Mouse (Mus musculus): Measurements from ENCODE around the gene Tet2.
"Not testable (repeated sequence)": the region's sequence is repeated elsewhere in the genome, so short reads cannot be mapped to it uniquely, and the experiment has no call there.

The Tet2 gene

DNA sequence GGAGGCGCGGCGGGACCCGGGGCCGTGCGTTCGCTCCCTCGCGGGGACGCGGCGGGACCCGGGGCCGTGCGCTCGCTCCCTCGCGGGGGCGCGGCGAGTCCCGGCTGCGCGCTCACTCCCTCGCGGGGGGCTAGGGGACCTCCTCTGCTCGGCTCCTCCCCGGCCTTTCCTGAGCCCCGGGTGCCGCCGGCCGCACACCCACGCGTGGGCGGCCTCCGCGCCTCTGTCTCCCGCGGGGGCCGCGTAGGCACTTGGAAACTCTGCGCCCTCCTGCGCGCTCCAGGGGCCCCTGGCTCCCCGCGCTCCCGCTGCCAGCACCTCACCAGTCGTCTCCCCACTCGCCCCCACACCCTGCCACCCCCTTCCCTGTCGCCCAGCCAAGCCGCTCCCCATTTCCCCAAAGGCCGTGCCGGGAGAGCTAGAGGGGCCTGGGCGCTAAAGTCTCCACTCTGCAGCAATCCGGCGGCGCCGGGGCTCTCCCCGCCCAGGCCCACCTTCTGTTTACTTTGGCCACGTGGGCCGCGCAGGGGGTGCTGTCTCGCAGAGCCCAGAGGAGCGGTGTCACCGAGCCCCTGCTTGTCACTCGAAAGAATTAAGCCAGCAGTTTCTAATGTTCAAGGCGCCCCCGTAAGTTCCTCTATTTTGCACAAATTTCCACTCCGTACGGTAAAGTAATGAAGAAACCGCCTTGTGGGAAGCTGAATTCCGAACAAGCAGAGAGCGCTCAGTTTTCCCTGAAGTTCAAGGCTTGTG is at the start of gene Tet2:
Tet2 (minus strand) TSS at position 589 of the 753 bp plus-strand sequence.
- DNase-seq, result peak; percentile 70

DNA sequence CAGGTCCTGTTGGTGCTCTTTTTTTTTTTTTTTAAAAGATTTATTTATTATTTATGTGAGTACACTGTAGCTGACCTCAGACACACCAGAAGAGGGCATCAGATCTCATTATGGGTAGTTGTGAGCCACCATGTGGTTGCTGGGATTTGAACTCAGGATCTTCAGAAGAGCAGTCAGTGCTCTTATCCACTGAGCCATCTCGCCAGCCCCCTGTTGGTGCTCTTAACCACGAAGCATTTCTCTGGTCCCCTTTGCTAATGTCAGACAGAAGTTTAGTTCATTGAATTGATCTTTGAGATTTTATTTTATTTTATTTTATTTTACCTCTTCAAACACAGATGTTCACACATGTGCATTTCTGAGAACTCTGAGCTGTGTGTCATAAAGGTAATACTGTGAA is 48.1 kb upstream of the Tet2 start:
- not testable (repeated sequence) for DNase-seq

DNA sequence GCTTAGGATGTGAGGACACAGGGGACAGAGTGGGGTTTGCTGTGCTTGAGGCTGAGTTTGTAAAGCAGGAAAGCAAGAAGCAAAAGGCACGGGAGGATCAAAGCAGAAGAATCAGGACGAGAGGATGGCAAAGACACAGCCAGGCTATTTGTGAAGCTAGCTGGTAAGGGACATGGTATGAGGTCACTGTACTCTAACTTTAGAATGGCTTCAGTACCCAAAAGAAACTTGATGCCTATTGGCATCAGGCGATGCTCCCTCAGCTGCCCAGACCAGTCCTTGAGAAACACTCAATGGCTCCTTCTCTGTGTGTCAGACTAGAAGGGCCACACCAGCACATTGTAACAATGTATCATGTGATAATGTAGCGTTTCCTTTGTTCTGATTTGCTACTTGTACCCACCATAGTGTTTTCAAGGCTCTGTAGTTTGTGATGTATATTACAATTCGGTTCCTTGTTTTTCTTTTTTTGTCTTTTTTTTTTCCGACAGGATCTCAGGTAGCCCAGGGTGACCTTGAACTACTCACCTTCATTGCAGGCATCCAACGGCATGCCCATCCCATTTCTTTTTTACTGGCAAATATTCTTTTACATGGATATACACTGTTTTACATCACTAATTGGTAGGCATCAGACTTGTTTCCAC is 45.7 kb upstream of the Tet2 start:
- DNase-seq, result no peak

DNA sequence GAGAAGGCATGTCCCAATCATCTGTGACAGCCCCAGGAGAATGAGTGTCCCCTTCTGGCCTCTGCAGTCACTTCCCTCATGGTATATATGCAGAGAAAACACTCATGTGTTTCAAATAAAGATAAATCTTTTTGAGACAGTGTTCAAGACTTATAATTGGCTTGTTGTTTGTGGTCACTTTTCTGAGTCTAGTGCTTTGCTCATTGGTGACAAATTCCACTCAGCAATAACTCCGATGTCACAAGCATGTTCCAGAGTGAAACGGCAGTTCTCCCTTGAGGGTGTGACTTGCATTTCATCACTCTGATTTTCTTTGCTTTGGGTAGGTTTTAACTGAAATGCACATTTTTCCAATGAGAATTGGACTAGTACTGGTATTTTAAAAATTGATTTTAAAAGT is 40.1 kb upstream of the Tet2 start:
- DNase-seq, result no peak

DNA sequence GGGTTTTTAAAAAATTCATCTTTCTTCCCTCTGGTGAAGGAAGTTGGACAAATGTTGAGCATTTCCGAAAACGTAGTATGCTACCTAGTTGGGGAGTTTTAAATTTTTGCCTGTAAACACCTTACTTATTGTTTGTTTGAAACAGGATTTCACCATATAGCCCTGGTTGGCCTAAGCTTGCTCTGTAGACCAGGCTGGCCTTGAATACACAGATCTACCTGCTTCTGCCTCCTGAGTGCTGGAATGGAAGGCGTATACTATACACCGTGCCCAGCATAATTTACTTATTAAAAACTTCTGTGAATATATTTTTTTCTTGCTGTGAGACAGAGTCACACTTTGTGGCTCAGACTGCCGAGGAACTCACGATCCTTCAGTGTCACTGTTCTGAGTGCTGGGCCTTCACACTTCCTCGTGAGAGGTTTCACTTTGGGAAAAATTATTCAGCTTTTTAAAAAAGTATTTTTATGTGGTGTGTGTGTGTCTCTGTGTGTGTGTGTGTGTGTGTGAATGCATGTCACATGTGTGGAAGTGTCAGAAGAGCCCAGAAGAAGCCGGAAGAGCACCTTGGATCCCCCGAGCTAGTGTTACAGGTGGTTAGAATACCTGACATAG is 38.6 kb upstream of the Tet2 start:
- DNase-seq, result no peak

DNA sequence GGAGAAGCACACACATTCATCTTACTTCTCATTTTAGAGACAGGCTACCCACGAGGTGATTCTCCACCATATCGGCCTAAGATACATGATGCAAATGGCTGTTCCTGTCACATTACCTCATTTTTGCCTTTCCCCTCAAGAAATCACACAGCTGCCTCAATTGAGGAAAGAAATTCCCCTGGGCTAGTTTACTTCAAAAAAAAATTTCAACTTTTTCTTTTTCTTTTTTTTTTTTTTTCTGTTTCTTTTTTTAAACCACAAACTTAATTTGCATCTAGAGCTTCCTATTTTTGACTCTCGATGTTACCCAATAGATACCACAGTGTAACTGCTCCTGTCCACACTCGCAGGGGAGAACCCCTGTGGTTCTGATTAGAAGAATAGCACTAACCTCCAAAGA is 38.0 kb upstream of the Tet2 start:
- DNase-seq, result no peak

DNA sequence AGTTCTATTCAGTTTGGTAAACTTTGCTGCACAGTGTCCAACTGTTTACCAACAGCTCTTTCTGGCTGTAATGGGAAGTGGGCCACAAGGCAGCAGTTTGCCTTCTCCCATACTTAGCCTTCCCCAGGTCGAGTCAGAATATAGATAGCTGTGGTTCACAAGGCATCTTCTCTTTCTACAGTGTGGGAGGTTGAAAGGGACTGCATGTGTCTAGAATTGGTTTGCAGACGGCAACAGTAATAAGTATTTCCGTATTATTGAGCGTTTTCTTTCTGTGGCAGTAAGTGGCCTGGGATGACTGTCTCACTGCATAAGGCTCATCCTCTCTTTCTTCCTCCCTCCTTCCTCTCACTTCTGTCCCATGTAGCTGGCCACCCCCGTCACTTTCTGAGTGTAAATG is 37.2 kb upstream of the Tet2 start:
- DNase-seq, result no peak

DNA sequence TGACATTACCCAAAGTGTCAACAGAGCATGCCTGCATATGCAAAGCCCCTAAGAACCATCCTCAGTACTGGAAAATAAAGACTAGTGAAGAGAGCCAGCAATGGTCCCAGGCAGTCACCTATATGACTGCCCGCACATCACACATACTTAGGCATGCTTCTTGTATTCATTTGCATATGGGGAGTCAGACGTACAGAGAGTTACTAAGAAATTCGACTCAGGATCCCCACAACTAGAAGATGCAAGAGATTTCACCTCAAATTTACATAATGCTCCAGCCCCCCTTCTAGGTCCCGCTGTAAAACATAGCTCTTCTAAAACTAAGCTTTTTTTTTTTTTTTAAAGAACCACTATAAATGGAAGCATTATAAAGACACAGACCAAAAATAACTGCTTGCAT is 36.6 kb upstream of the Tet2 start:
- DNase-seq, result no peak

DNA sequence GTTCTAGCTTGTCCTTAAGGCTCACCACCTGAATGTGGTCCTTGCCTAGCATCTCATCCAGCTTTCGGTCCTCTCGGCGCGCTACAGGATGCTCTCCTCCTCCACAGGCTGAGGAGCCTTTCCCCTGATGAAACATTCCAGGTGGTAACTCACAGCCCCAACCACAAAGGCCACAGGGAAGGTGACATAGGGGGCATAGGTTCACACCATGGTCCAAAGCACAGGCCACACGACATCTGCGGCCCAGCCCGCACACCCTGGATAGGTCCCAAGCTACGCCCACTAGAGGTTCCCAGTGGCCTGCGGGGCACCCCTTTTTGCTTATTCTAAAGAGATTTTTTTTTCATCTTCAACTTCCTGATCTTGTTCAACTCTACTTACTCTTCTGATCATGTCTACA is 34.7 kb upstream of the Tet2 start:
- no peak for DNase-seq

DNA sequence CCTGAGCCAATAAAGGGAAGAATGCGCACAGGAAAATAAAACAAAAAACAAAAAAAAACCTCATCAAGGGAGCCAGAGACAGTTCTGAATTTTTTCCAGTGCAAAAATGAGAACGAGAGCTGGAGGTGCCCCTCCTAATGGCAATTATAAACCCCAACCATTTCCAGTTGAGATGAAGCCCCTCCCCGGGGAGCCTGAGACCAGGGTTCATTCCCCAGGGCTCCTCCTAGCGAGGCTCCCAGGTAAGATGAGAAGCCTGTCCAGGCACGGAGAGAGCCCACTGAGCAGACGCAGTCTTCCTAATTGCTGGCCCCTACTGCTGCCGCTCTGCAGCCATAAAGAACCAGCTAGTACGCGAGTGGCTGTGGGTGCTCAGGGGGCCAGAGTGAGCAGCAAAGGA is 34.2 kb upstream of the Tet2 start:
- no peak for DNase-seq

DNA sequence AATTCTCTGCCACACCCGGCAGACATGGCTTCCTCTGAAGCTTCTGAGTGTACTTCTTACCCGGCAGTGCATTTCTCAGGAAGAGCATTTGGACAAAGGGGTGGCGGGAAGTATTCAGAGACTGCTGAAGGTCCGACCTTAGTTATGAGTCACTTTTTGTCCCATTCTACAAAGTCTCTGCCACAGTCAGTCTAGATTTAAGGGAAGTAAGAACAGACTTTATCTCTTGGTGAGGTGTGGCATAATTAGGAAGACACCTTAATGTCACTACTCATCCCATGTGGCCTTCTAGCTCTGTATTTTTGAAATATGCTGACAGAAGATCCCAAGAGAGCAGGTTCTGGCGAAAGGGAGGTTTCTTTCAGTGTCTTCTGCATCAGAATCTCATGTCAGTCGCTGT is 30.0 kb upstream of the Tet2 start:
- no peak for DNase-seq

DNA sequence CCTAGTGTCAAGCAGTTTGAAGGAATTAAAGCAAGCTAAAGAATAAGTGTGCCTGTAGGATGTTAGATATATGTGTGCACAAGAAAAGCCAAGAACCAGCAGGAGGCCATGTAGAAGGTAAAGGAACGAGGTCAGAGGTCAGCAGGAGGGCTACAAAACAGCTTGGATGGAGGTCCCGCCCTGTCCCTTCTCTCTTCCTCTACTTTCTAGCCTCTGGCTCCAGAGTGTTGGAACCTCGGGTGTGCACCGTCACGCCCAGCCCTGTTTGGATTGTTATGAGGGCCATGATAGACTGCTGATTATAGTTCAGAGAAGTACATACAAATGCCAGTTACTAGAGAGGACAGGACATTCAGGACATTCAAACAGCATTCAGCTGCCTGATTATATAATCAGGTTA is 27.0 kb upstream of the Tet2 start:
- DNase-seq, result no peak

DNA sequence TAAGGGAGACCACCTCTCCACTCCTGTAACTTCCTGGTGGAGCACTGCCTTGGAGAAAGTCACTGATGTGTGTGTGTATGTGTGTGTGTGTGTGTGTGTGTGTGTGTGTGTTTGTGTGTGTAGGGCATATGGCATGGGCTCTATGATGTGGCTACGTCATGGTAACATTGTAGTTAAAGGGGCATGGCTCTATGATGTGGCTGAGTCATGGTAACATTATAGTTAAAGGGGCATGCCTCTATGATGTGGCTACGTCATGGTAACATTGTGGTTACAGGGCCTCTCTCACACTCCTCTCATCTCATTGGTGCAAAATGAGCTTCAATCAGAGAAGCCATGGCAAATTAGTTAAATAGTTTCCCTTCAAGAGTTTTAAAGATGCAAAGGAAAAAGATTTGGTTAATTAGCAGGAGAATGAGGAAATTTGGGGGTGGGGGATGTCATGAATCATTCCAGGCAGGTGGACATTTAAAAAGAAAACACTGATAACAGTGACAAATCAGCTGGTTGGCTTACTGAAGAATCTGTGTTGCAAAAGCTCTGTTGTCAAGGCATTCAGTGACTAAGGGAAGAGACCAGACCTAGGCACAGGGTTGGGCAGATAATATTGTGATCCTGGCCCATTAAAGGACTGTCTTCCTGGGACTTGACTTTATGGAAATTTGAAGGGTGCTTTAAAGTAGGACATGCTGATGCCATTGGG is 18.7 kb upstream of the Tet2 start:
- no peak for DNase-seq

DNA sequence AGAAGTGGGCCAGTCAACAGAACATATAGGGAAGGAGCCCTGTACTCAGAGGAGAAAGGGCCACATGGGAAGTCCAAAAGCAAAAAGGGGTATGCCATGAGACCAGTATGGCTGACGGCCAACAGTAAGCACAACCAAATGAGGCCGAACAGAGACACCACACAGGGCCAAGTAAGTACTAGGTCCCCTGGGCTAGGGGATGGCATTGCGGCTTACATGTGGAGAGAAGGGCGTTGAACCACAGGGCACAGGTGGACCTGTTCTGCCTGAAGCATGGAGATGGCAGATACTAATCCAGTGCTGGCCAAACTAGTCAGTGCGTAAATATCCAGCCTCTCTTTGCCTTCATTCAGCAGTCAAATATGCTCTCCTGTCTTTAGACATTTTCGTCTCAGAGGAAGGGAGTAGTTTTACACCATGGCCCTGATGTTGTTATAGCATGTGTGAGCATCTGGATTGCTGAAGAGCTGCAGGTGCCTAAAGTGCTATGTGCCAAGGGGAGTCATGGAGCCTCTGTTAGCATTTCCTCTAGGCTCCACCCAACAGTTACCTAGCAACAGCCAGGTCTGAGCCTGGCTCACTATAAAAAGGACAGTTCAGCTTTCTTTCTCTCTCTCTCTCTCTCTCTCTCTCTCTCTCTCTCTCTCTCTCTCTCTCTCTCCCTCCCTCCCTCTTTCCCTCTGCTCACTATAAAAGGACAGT is 14.6 kb upstream of the Tet2 start:
- DNase-seq, result no peak

DNA sequence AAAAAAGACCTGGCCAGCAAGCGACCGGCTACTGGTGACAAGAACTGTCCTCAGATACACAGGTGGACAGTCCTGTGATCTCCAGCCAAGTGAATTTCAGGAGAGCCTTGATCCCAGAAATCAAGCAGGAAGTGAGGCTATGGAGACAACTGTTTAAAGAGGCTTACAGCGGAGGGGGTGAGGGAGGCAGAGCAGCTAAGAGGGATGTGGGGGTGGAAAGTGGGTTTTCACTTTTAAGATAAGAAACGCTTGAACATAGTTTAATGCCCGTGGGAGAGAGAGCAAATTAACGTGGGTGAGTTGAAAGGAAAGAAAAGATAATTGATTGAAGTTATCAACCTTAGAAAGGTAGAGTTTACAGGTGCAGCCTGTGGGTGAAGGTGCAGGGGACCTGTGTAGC is 12.7 kb upstream of the Tet2 start:
- DNase-seq, result no peak

DNA sequence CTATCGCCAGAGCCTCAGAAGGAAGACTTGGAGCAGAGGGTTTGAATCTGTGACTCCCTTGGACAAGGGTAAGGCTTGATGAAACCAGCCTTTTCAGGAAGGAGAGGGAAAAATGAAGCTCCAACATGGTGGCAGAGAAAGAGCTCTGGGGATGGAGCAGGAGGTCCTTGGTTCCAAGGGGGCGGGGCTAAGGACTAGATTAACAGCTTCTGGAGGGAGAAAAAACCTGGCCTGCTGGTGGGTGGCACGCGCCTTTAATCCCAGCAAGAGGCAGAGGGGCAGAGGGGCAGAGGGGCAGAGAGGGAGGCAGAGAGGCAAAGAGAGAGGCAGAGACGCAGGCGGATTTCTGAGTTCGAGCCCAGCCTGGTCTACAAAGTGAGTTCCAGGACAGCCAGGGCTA is 12.2 kb upstream of the Tet2 start:
- no peak for DNase-seq

DNA sequence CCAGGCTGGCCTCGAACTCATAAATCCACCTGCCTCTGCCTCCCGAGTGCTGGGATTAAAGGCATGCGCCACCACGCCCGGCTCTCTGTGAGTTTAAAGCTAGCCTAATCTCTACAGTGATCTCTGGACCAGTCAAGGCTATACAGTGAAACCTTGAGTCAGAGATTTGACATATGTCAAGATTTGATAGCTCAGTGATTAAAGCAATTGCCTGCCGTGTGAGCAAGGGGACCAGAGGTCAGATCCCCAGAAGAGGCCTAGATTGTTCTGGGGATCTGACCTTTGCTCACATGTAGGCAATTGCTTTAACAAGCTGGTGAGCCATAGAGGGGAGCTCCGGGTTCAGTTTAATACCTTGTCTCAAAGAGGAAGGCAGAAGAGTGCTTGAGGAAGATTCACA is 10.4 kb upstream of the Tet2 start:
- no peak for DNase-seq

DNA sequence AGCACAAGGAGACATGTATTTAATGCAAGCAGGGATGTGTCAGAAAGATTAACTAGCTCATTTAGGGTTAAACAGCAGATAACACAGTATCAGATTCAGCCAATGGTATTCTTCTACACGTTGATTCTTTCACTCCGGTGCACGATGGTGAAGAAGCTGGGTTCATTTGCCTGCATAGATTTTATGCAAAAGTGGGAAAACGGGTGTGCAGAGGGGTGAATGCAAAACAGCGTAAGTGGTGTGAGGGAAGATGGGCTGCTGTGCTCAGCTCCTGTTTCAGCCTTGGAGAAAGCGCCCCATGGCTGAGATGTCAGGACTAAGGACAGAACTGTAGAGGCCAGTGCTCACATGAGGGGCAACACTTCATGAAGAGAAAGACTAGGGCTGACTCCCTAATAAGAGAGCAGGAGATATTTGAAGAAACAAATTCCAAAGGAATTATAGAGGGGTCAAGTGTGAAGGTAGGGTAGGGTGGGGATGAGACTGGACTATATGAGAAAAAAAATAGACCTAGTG is 9.7 kb upstream of the Tet2 start:
- no peak for DNase-seq

DNA sequence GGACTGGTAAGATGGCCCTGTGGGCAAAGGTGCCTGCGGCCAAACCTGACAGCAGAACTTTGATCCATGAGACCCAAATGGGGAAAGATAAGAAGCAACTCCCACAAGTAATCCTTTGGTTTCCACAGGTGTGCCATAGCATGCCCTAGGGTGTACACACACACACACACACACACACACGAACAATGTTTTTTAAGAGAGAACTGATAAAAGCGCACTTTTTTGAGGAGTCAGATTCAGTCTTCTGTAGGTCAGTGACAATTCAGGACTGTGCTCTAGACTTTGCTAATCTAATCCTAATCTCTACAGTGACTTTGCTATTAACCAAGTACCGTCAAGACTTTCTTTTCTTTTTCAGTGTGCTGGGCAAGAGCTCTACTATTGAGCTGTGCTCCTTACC is 9.2 kb upstream of the Tet2 start:
- no peak for DNase-seq

DNA sequence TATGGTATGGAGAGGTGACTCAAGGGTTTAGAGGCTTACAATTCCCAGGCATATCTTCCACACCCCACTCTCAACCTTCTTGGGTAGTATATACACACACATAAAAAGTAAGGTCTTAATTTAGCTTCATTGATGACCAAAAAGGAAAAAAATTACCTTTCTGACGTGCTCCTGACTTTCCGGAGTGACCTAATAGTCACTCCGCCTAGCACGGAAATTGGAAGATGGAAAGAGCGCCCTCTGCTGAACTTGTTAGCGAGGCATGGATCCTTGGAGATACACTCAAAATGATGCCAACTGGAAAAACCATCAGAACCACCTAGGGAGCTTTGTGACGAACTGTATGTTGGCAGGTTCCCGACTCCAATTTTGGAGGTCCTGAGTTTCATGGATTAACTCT is 7.0 kb upstream of the Tet2 start:
- DNase-seq, result no peak

DNA sequence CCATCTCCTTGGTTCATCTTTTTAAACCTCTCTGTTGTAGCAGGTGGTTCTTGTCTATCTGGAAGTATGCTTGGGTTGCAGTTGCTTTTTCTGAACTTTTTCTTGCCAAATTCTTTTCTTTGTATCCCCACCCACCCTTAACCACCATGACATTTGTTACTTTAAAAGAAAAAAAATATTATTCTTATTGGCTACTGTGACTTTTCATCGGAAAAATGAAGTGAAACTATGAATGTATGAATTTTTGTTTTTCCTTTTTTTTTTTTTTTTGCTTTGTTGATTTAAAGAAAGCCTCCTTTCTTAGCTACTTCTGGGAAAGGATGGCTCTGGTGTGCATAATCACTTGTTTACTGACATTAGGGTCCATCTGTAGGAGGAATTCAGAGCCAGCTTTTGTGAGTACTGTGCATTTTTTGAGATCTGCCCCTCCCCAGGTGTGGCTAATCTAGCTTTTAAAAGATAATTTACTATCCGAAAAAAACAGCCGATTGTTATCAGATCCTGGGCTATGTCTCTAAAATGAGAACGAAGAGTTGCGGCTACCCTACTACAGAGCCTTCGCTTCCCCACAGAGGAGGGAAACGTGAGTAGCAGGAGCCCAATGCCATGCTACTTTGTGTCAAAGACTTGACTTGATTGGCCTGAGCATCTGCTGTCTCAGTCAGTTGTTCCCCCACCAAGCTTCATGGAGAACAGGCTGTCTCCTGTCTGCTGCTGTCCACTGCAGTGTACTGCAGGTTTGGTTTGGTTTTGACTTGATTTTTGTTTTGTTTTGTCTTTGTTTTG is 4.6 kb upstream of the Tet2 start:
- DNase-seq, result no peak

DNA sequence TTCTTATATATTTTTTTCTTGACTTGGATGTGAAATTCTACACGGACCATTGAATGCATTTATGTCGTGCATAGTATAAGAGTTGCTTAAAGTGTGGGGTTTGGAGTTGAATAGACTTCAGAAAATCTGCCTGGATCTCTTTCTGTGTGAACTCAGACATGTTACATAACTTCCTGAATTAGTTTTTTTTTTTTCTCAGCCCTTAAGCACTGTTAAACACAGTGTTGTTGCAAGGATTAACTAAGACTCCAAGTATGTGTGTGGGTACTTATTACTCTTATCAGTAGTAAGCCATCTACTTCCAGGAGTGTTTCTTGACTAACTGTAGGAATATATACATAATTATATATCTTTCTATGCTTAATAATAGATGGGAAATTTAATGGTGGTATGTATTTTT is 3.7 kb upstream of the Tet2 start:
- DNase-seq, result no peak
